Mouse (Mus musculus): ENCODE measurements around the gene Pcna.

Pcna gene

DNA sequence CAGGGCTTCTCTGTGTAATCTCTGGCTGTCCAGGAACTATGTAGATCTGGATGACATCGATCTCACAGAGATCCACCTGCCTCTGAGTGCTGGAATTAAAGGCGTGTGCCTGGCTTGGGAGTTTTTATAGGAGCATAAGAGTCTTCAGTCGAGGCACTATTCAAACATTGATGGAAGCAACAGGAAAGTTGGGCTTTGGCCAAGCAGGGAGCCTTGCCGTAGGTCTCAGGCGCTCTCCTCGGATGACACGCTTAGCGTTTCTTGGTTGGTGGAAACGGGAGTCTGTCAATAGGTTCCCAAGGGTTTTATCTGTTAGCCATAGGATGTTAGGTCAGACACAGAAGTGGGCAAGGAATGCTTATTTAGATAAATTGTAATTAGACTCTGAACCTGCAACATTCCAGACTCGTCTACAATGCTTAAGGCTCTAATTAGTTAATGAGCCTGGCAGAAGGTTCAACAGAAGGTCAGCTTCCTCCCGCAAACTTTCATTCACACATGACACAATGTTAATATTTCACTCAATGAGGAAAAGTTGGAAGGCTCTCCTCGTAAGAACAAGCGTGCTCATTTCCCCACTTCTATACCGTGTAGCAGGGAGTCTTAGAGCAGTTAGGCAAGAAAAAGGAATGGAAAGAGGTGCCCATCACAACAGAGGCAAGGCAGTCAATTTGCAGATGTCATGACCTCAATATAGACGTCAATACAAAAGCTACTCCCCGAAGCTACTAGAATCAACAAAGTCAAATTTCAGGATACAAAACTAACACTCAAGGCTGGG lies 18.9 kb downstream of the Pcna start:
- DNase-seq (ENCODE audit: low read depth, low spot score), result no peak

DNA sequence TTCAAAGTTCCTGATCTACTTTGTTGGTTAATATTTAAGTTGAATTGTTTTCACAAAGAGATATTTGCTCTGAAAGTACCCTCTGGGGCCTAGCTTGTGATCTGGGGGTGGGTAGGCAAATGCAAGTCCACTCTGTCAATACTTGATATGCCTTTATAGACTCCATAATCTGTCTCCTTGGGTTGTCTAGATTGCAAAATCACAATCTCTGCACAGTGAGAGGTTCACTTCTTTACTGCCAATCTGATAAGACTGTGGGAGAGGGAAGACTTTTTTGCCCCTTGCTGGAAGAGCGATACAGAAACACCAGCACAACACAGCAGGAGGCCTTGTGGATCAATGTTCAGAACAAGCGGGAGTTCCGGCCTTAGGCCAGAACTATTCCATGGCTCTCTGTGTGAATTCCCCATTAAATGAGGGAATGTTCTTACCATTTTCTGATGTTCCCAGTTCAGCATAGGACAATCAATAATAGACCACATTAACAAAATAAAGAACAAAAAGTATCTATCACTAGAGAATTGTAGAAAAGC lies 20.6 kb downstream of the Pcna start:
- DNase-seq (ENCODE audit: low read depth, low spot score), result no peak

DNA sequence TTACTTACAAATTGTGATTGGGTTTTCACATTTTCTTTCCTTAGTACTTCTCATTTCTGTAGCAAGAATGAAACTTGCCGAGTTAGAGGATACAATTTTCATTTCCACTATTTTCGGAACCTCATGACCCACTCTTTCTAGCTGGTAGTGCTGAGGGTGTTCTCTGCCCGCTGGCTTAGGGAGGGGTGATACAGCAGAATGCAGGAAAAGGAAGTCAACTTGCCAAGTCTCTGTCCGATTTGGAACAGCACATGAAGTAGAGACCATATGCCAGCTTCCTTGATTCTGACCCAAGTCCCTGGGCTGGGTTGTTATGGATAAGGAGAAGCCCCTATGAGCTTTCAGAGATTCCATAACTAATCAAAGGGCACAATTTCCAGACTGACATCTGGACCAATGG lies 28.8 kb downstream of the Pcna start:
- DNase-seq (ENCODE audit: low read depth, low spot score), result no peak

DNA sequence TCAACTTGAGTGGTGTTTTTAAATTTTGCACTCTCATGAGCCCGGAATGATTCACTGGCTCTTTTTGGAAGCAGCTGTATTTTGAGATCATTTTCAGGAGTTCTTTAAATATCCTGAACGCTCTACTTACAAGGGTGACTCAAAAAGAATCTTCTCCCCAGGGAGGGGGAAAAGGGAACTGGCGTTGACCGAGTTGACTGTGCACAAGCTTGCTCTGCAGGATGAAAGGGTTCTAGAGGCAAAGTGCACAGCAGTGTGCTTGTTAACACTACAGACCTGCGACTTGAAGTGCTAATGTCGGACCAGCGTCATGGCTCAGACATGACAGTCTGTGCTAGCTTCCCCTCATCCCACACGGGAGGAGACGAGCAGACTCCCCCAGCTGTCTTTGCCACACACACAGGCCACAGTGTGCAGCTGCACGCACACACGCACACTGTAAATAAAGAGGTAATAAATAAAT lies 31.5 kb downstream of the Pcna start:
- no peak for DNase-seq (ENCODE audit: low read depth, low spot score)

GRCm38 (mm10) chr2:132211995-132212656 lies 41.0 kb downstream of the Pcna start:
- no peak for DNase-seq (ENCODE audit: low read depth, low spot score)

- no peak for DNase-seq (ENCODE audit: low read depth, low spot score)
Measured at GRCm38 (mm10) chr2:132210806-132211312, 42.3 kb downstream of the Pcna start.

- DNase-seq (ENCODE audit: low read depth, low spot score), result no peak
Measured at GRCm38 (mm10) chr2:132208246-132208881, 44.8 kb downstream of the Pcna start.

GRCm38 (mm10) chr2:132206316-132206881 lies 46.7 kb downstream of the Pcna start:
- no peak for DNase-seq (ENCODE audit: low read depth, low spot score)

DNA sequence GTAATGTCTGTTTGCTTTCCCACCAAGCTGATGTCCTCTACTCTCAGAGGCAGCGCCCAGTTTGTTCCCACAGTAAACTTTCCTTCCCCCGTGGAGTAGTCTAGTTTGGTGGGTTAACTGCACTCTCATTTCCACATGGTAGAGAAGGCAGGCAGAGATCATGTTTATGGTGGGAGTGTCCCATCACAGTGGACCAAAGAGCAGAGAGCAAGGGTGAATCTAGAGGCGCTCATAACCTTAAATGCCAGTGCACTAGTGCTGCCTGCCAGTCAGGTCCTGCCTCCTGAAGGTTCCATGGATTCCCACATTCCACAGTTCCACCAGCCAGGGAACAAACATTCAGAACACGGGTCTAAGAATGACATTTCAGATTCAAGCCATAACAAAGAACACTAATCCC lies 47.6 kb downstream of the Pcna start:
- no peak for DNase-seq (ENCODE audit: low read depth, low spot score)

DNA sequence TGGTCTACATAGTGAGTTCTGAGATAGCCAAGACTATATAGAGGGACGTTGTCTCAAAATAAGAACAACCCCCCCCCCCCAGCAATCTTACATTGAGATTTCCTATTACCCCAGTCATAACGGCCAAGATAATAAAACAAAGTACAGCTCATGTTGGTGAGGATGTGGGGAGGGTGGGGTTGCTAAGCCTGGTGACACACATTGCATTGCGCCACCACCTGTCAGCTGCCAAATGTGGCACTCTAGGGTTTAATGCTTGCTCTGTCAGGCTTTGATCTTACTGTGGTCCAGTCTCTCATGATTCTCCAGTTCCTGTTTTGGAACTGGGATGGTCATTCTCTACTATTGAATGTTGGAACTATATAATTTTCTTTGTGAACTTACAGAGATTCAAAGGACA lies 49.3 kb downstream of the Pcna start:
- no peak for DNase-seq (ENCODE audit: low read depth, low spot score)

DNA sequence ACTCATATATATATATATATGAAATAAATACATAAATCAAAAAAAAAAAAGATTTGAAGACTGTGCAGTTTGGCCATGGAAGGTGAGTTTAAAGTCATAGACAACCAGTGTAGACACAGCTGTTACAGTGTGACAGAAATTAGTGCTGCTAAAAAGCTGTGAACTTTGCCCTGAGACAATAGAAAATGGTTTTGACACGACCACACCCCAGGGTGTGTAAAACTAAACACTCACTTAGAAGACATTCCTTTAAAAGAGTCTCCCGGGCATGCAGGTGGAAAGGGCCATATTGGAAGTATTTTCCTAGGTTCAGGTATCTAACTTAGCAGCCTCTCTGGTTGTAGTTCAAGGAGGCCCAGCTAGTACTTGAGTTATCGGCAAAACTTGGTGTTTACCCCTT lies 49.9 kb downstream of the Pcna start:
- no peak for DNase-seq (ENCODE audit: low read depth, low spot score)
